Mouse (Mus musculus) hindbrain, embryonic 14.5 days (tissue): ENCODE data around the gene Hist1h2ae. TPM values are rescaled to one million over a fixed set of nuclear protein-coding genes. Genes with fewer than 3 reads are reported as not detected.
"Not testable (repeated sequence)": the region's sequence is repeated elsewhere in the genome, so short reads cannot be mapped to it uniquely, and the experiment has no call there.

ENCODE experiments used
- ATAC-seq: fragments of 200-750 bp; cut with Nextera tagmentation; 2 replicates; pipeline ENCODE4 v1.8.0; 2017; ENCODE audit warnings: moderate number of reproducible peaks, mild to moderate bottlenecking, moderate TSS enrichment, moderate library complexity; ENCODE audit not compliant: low FRiP score
- DNase-seq: peaks from one replicate; pipeline ENCODE4 v3.0.0-alpha.2; 2015; ENCODE audit warnings: low spot score
- H3K27ac ChIP-seq: fragments of 300-500 bp; sonication (generic); 2 replicates; pipeline ENCODE4 v1.5.1; 2014; ENCODE audit warnings: mild to moderate bottlenecking, moderate library complexity
- H3K27me3 ChIP-seq: fragments of 300-500 bp; sonication (generic); 2 replicates; pipeline ENCODE4 v1.6.1; 2014; ENCODE audit warnings: mild to moderate bottlenecking, low read length, mixed read lengths; ENCODE audit not compliant: control insufficient read depth, insufficient read depth
- H3K36me3 ChIP-seq: fragments of 300-500 bp; sonication (generic); replicated peaks from 2 replicates; pipeline ENCODE4 v1.6.1; 2014; ENCODE audit not compliant: control insufficient read depth, insufficient read depth
- H3K4me1 ChIP-seq: fragments of 300-500 bp; sonication (generic); replicated peaks from 2 replicates; pipeline ENCODE4 v1.6.1; 2014; ENCODE audit warnings: antibody characterized with exemption, low read length, mixed read lengths; ENCODE audit not compliant: control insufficient read depth, insufficient read depth
- H3K4me2 ChIP-seq: fragments of 300-500 bp; sonication (generic); replicated peaks from 2 replicates; pipeline ENCODE4 v1.6.1; 2014; ENCODE audit warnings: mild to moderate bottlenecking, moderate library complexity
- H3K4me3 ChIP-seq: fragments of 300-500 bp; sonication (generic); replicated peaks from 2 replicates; pipeline ENCODE4 v1.5.1; 2014; ENCODE audit warnings: mild to moderate bottlenecking, low read length
- H3K9ac ChIP-seq: fragments of 300-500 bp; sonication (generic); 2 replicates; pipeline ENCODE4 v1.6.1; 2014
- H3K9me3 ChIP-seq: fragments of 300-500 bp; sonication (generic); 2 replicates; pipeline ENCODE4 v1.6.1; 2016; ENCODE audit warnings: low read length; ENCODE audit not compliant: control insufficient read depth
- WGBS: fragments of 180-500 bp; shearing (Covaris S2); extraction: QIAGEN DNeasy Blood & Tissue Kit; methylation state at CpG from one replicate; pipeline ENCODE4 v1.1.7; 2014; 5-methylcytosine and 5-hydroxymethylcytosine counted together
- polyA plus RNA-seq: library from polyadenylated mRNA; unstranded; fragments of >200 nt; fragmentation: Nextera tagmentation; extraction: Ambion mirVana; gene quantifications from 2 replicates; pipeline ENCODE4 v1.2.1, GENCODE M21; 2014

Hist1h2ae gene
- polyA plus RNA-seq, 1 experiment from 2014 or later, result 22.5 TPM

DNA sequence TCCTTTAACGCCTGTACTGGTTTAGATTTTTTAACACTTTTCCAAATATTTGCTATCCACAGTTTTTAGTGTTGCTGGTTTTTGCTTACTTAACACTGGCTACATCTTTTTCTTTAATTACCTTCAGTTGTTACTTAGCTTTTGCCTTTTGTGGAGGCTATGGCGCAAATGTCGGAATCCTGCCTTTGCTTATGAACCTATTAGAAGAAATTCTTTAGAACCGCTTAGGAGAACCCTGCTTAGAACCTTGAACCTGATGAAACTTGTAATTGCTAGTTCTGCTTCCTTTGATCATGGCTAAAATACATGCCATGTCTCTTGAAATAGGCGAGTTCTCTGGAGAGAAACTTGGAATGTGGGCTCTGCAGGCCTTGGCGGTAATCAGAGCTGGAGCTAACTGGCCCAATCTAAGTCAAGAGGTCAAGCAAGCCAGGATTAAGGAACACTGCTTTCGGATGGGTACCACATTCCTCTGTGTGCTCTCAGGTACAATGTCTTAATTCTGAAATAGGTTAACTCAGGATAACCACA lies 5.4 kb upstream of the Hist1h2ae start:
- 6% methylated on average over 7 of the region's 7 CpGs for WGBS
- ATAC-seq (no peak), DNase-seq (no peak)
- peak overlapping the region; percentile 71 for H3K9ac ChIP-seq
- no peaks in the 10 kb centered on the region for H3K36me3 ChIP-seq
- H3K4me2 ChIP-seq, result peak overlapping the region; percentile 67
- H3K4me1 ChIP-seq, result peaks cover 29% of the 10 kb centered on the region
- peak overlapping the region; percentile 67 for H3K27ac ChIP-seq
- peak overlapping the region; percentile 35 for H3K4me3 ChIP-seq
- H3K27me3 ChIP-seq, result no peaks in the 10 kb centered on the region
- H3K9me3 ChIP-seq, result no peaks in the 10 kb centered on the region

DNA sequence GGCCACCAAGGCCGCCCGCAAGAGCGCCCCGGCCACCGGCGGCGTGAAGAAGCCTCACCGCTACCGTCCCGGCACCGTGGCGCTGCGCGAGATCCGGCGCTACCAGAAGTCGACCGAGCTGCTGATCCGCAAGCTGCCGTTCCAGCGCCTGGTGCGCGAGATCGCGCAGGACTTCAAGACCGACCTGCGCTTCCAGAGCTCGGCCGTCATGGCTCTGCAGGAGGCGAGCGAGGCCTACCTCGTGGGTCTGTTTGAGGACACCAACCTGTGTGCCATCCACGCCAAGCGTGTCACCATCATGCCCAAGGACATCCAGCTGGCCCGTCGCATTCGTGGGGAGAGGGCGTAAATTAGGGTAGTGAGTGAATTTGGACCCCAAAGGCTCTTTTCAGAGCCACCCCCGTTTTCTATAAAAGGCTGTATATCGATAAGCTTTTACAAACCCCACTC lies 4.9 kb upstream of the Hist1h2ae start:
- under 1% methylated on average over 8 of the region's 40 CpGs for WGBS
- H3K27me3 ChIP-seq, H3K9me3 ChIP-seq, ATAC-seq, H3K36me3 ChIP-seq, DNase-seq: not testable (repeated sequence)
- H3K4me3 ChIP-seq, result peak overlapping the region; percentile 35
- peak overlapping the region; percentile 71 for H3K9ac ChIP-seq
- H3K4me2 ChIP-seq, result peak overlapping the region; percentile 67
- H3K27ac ChIP-seq, result peak overlapping the region; percentile 67
- H3K4me1 ChIP-seq, result peaks cover 29% of the 10 kb centered on the region

DNA sequence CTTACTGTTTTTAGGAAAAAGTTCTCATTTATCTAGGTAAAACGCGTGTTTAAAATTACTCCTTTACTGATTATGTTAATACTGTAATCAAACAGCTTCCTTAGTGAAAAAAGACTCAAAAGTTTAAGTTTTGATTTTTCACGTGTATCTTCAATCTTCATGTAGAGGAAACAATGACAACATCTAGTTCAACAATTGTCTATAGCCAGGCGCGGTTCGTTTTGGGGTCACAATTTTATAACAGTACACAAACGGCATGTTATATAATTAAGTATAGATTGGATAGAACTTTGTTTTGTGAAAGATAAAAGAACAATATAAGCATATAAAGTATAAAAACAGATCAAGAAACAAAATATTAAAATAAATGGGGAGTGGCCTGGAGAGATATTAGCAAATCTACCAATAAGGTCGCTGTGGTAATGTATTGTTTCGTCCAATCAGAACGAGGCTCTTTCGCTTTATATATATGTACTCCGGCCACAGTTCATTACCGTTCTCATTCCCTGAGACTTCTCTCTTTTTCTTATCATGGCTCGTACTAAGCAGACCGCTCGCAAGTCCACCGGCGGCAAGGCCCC lies 4.3 kb upstream of the Hist1h2ae start, which contains the start of gene Hist1h3d:
Gene Hist1h3d (plus strand): TSS at position 493 of the 581 bp plus-strand sequence.
- Histone ChIP-seq H3K36me3 (no peaks in the 10 kb centered on the region), H3K27ac (peak within 1 kb of the TSS; percentile 87), H3K9ac (peak within 1 kb of the TSS; percentile 71), H3K4me1 (peaks cover 31% of the 10 kb centered on the region), H3K27me3 (no peaks in the 10 kb centered on the region), H3K4me3 (peak within 1 kb of the TSS; percentile 35), H3K9me3 (no peaks in the 10 kb centered on the region), H3K4me2 (peak within 1 kb of the TSS; percentile 67)
- WGBS, result under 1% methylated on average over 18 of the region's 18 CpGs
- ATAC-seq (peak; percentile 62), DNase-seq (peak; percentile 87)

DNA sequence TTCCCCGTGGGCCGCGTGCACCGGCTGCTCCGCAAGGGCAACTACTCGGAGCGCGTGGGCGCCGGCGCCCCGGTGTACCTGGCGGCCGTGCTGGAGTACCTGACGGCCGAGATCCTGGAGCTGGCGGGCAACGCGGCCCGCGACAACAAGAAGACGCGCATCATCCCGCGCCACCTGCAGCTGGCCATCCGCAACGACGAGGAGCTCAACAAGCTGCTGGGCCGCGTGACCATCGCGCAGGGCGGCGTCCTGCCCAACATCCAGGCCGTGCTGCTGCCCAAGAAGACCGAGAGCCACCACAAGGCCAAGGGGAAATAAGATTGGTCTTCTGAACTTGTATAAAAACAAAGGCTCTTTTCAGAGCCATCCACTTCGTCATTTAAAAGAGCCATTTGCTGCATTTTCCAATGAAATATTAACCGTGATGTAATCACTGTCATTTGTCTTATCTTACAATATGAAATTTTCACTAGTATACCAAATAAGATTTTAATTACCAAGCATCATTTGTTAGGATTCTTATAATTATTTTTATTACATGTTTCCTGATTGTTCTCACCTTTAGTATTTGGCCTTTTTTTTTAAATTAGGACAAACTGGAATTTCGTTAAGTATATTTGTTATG lies 3.6 kb upstream of the Hist1h2ae start:
- ATAC-seq, H3K27me3 ChIP-seq: not testable (repeated sequence)
- under 1% methylated on average over 6 of the region's 39 CpGs for WGBS

DNA sequence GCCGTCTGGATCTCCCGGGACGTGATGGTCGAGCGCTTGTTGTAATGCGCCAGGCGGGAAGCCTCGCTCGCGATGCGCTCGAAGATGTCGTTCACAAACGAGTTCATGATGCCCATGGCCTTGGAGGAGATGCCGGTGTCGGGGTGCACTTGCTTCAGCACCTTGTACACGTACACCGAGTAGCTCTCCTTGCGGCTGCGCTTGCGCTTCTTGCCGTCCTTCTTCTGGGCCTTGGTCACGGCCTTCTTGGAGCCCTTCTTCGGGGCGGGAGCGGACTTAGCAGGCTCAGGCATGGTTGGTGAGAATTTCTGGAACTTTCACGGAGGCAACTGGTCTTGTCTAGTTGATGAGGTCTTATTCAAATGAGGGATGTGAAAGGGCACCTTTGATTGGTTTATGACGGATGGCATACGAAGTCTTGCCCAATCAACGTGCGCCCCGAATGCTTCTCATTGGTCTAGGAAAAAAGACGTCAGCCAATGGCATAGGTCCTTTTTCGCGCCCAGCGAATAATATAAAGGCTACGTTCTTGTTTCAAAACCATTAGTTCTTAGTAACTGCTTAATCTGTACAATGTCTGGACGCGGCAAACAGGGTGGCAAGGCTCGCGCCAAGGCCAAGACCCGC lies 3.0 kb upstream of the Hist1h2ae start, which contains the start of the genes Hist1h2bf and Hist1h2ad:
Gene Hist1h2bf (minus strand): TSS at position 299 of the 627 bp plus-strand sequence.
Gene Hist1h2ad (plus strand): TSS at position 484 of the 627 bp plus-strand sequence.
- not testable (repeated sequence) for H3K27me3 ChIP-seq, H3K36me3 ChIP-seq, H3K9me3 ChIP-seq
- H3K27ac ChIP-seq, result peak within 1 kb of the TSS; percentile 87
- H3K9ac ChIP-seq, result peak within 1 kb of the TSS; percentile 28
- peak within 1 kb of the TSS; percentile 35 for H3K4me3 ChIP-seq
- peaks cover 36% of the 10 kb centered on the region for H3K4me1 ChIP-seq
- WGBS, result under 1% methylated on average over 24 of the region's 42 CpGs
- ATAC-seq (peak; percentile 93), DNase-seq (peak; percentile 96)
- H3K4me2 ChIP-seq, result peak within 1 kb of the TSS; percentile 67

More for the DNA sequence above, 3.6 kb upstream of the Hist1h2ae start:
- Histone ChIP-seq H3K4me3 (peak overlapping the region; percentile 35), H3K4me2 (peak overlapping the region; percentile 67), H3K4me1 (peaks cover 36% of the 10 kb centered on the region), H3K27ac (peak overlapping the region; percentile 87)
- H3K9ac ChIP-seq, H3K9me3 ChIP-seq, H3K36me3 ChIP-seq: not testable (repeated sequence)
- peak; percentile 37 for DNase-seq

- not testable (repeated sequence) for H3K9me3 ChIP-seq, H3K36me3 ChIP-seq, H3K27me3 ChIP-seq, DNase-seq, ATAC-seq
- Histone ChIP-seq H3K4me2 (peak overlapping the region; percentile 67), H3K9ac (peak overlapping the region; percentile 28), H3K4me3 (peak overlapping the region; percentile 35), H3K27ac (peak overlapping the region; percentile 85), H3K4me1 (peaks cover 36% of the 10 kb centered on the region)
- WGBS, result 8% methylated on average over 18 of the region's 20 CpGs
These were observed 2.2 kb upstream of the Hist1h2ae start for GRCm38 (mm10) chr13:23573034-23573897.

- Histone ChIP-seq H3K27me3 (no peaks in the 10 kb centered on the region), H3K4me1 (peaks cover 36% of the 10 kb centered on the region), H3K27ac (peak overlapping the region; percentile 85), H3K4me2 (peak overlapping the region; percentile 67), H3K9ac (peak overlapping the region; percentile 63), H3K36me3 (no peaks in the 10 kb centered on the region), H3K4me3 (peak overlapping the region; percentile 35), H3K9me3 (no peaks in the 10 kb centered on the region)
- DNase-seq (no peak), ATAC-seq (no peak)
- WGBS, result 45% methylated on average over 2 of the region's 2 CpGs
These were observed 1.4 kb upstream of the Hist1h2ae start for GRCm38 (mm10) chr13:23572218-23573033.
